Mouse (Mus musculus): ENCODE data around the gene Ube2h. TPM values are rescaled to one million over a fixed set of nuclear protein-coding genes. Genes with fewer than 3 reads are reported as not detected.

Ube2h gene
- polyA plus RNA-seq, 1 experiment from 2014 or later = 45.9 TPM

GRCm38 (mm10) chr6:30161618-30162017, 142.7 kb downstream of the Ube2h start:
- Histone ChIP-seq H3K27ac (ENCODE audit: low read length) (no peak overlapping the region), H3K4me3 (ENCODE audit: low read length) (no peak overlapping the region), H3K9ac (ENCODE audit: low read length) (no peak overlapping the region), H3K27me3 (ENCODE audit: control insufficient read depth, insufficient read depth, low read length) (no peaks in the 10 kb centered on the region), H3K4me1 (ENCODE audit: control insufficient read depth, insufficient read depth, low read length) (peaks cover 10% of the 10 kb centered on the region), H3K9me3 (replicated peaks; ENCODE audit: control insufficient read depth, low read length) (no peaks in the 10 kb centered on the region), H3K36me3 (ENCODE audit: control insufficient read depth, insufficient read depth) (no peaks in the 10 kb centered on the region), H3K4me2 (ENCODE audit: low read depth, low read length) (no peak overlapping the region)
- 67% methylated on average over 2 of the region's 2 CpGs for WGBS
- no peak for ATAC-seq (replicated peaks; ENCODE audit: extremely low read depth, insufficient read depth, low FRiP score)

MicroRNA genes within 50 kb of the gene (microRNA counts, 519-probe panel; counts per million panel counts)
- not detected for microRNA mmu-miR-182
- microRNA mmu-miR-183 = 2,053 counts per million, percentile 23 among the panel's probes with 10 or more counts
- 2,672 counts per million, percentile 68 among the panel's probes with 10 or more counts for microRNA mmu-miR-96

Small RNA genes lying within 50 kb of the gene (microRNA-seq; reads per million reads assigned to microRNA genes)
- gene Mir182 = 671 reads per million, percentile 75 among the genes with 10 or more reads in this experiment
- 664 reads per million, percentile 74 among the genes with 10 or more reads in this experiment for gene Mir183
- 311 reads per million, percentile 67 among the genes with 10 or more reads in this experiment for gene Mir96

Other genes starting within 250 kb of the Ube2h start
- 38.7 and 40.5 TPM in 2 replicates for gene Zc3hc1, start 86.5 kb upstream of the Ube2h start, polyA plus RNA-seq (2015; fragmentation: Nextera tagmentation; extraction: Ambion mirVana)
- gene Klhdc10, start 97.3 kb upstream of the Ube2h start, polyA plus RNA-seq (2015; fragmentation: Nextera tagmentation; extraction: Ambion mirVana) = 16.8 and 19.0 TPM in 2 replicates
- 21.7 and 27.6 TPM in 2 replicates for gene Tmem209, start 205.2 kb upstream of the Ube2h start, polyA plus RNA-seq (2015; fragmentation: Nextera tagmentation; extraction: Ambion mirVana)
- 0.12 TPM in 1 of 2 replicates, not detected in the other for gene Ssmem1, start 205.3 kb upstream of the Ube2h start, polyA plus RNA-seq (2015; fragmentation: Nextera tagmentation; extraction: Ambion mirVana)
- gene Cpa2, start 237.0 kb upstream of the Ube2h start, polyA plus RNA-seq (2015; fragmentation: Nextera tagmentation; extraction: Ambion mirVana) = 2.5 and 2.7 TPM in 2 replicates

Measured in heart, embryonic 16.5 days (tissue).